Mouse (Mus musculus): ENCODE measurements around the gene Trmt1. TPM values are rescaled to one million over a fixed set of nuclear protein-coding genes. Genes with fewer than 3 reads are reported as not detected.

The Trmt1 gene
- polyA plus RNA-seq, 1 experiment, result 131 TPM

DNA sequence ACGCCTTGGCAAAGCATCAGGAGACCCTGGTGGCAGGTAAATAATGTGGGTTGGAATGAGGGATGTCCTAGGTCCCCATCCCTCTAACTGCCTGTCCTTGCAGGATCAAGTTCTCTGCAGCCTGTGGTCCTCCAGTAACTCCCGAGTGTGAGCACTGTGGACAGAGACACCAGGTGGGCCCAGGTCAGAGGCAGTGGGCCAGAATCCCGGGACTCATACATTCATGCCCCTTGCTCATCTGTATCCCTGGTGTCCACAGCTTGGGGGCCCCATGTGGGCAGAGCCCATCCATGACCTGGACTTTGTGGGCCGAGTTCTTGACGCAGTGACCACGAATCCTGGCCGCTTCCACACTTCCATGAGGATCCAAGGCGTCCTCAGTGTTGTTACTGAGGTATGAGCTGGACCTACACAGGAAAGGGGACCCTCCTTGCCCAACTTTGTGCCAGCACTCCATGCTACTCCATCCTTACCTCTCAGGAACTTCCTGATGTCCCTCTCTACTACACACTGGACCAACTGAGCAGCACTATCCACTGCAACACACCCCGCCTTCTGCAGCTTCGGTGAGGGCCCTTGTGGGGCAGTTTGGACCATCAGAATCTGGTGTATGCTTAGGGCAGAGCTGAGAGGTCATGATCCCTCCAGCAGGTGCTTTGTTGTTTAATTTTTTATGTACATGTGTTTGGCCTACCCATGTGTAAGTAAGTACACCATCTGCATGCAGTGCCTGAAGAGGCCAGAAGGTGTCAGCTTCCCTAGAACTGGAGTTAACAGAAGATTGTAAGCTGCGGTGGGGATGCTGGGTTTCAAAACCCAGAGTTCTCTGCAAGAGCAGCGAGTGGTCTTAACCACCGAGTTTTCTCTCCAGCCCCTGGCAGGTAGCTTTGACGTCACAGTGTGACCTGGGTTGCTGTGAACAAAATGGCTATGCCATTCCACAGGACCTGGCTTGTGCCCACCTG lies 11.3 kb downstream of the Trmt1 start:
- Histone ChIP-seq H3K36me3 (ENCODE audit: control insufficient read depth, insufficient read depth, low read length) (peaks cover 9% of the 10 kb centered on the region), H3K4me1 (ENCODE audit: control insufficient read depth, insufficient read depth, low read length) (peaks cover 5% of the 10 kb centered on the region; the same call in 1 of the 2 replicates), H3K4me3 (ENCODE audit: control insufficient read depth, low read depth, low read length) (no peak overlapping the region), H3K27me3 (ENCODE audit: control insufficient read depth, insufficient read depth, low read length) (no peaks in the 10 kb centered on the region), H3K27ac (ENCODE audit: control insufficient read depth, insufficient read depth, low read depth, low read length) (no peak overlapping the region)
- TF ChIP-seq POLR2A (IDR thresholded peaks at IDR 0.05; ENCODE audit: control insufficient read depth, low read depth, low read length), result no peak
- TF ChIP-seq CTCF (IDR thresholded peaks at IDR 0.05; ENCODE audit: control insufficient read depth, insufficient read depth, insufficient replicate concordance, low read depth, low read length), result no peak

DNA sequence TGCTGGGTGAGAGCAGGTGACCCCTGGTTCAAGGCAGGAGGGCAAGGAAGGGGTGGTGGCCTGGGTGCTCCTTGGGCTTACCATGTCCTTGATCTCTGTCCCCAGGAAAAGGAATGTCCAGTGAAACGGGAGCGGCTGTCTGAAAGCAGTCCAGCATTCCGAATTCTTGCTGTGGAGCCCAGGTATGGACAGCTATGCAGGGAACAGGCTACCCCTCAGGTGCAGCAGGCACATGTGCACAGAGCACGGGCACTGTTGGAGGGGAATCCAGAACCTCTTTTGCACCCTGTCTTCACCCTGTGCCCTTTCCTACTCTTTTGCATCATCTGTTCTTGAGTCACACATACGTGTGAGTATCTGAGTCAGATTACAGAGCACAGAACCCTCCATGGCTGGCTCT lies 12.2 kb downstream of the Trmt1 start:
- Histone ChIP-seq H3K27ac (ENCODE audit: control insufficient read depth, insufficient read depth, low read depth, low read length) (no peak overlapping the region), H3K36me3 (ENCODE audit: control insufficient read depth, insufficient read depth, low read length) (peaks cover 9% of the 10 kb centered on the region), H3K4me1 (ENCODE audit: control insufficient read depth, insufficient read depth, low read length) (peaks cover 5% of the 10 kb centered on the region; the same call in 1 of the 2 replicates), H3K4me3 (ENCODE audit: control insufficient read depth, low read depth, low read length) (no peak overlapping the region), H3K27me3 (ENCODE audit: control insufficient read depth, insufficient read depth, low read length) (no peaks in the 10 kb centered on the region)
- TF ChIP-seq CTCF (IDR thresholded peaks at IDR 0.05; ENCODE audit: control insufficient read depth, insufficient read depth, insufficient replicate concordance, low read depth, low read length) (no peak), POLR2A (IDR thresholded peaks at IDR 0.05; ENCODE audit: control insufficient read depth, low read depth, low read length) (no peak)

DNA sequence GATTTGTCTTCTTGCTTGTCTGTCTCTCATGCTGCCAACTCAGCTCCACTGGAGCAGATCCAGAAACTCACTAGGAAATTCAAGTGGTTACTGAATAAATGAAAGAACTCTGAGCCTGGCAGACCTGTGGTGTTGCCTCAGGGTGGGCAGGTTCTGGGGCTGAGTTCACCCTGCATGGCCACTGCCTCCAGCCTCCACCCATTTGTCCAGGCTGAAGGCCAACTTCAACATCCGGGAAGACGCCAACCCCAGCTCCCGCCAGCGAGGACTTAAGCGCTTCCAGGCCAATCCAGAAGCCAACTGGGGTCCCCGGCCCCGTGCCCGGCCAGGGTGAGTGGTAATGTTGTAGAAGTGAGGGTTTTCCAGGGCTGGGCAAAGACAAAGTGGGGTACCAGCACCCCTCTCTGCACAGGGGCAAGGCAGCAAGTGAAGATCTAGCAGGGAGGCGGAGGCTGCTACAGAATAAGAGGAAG lies 12.9 kb downstream of the Trmt1 start:
- H3K27me3 ChIP-seq (ENCODE audit: control insufficient read depth, insufficient read depth, low read length), result no peaks in the 10 kb centered on the region
- H3K36me3 ChIP-seq (ENCODE audit: control insufficient read depth, insufficient read depth, low read length), result peaks cover 6% of the 10 kb centered on the region
- peaks cover 8% of the 10 kb centered on the region for H3K4me1 ChIP-seq (ENCODE audit: control insufficient read depth, insufficient read depth, low read length)
- TF ChIP-seq POLR2A (IDR thresholded peaks at IDR 0.05; ENCODE audit: control insufficient read depth, low read depth, low read length), result no peak
- TF ChIP-seq CTCF (IDR thresholded peaks at IDR 0.05; ENCODE audit: control insufficient read depth, insufficient read depth, insufficient replicate concordance, low read depth, low read length), result no peak
- no peak overlapping the region for H3K4me3 ChIP-seq (ENCODE audit: control insufficient read depth, low read depth, low read length)
- 0 out of 2 replicates have a peak overlapping the region, but pooled peaks have one; percentile 29 for H3K27ac ChIP-seq (ENCODE audit: control insufficient read depth, insufficient read depth, low read depth, low read length)

DNA sequence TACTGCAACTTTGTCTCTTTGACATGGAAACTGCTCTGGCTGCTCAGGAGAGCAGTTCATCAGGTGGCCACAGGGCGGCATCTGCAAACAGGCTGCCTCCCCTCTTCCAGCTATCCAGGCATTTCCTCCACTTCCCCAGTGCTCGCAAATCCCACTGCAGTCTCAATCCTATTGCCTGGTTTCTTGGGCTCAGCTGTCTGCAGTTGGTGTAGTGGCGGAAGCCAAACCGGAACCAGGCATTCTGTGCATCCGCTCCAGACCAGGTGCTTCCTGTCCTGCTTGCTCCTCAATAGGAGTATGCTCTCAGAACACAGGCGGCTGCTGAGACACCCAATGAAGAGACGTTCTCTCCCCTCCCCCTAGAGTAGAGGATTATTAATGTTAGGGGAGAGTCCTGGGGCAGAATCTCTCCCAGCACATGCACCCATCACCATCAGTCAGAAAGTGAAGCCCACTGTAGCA lies 13.8 kb downstream of the Trmt1 start:
- Histone ChIP-seq H3K4me1 (ENCODE audit: control insufficient read depth, insufficient read depth, low read length) (peaks cover 11% of the 10 kb centered on the region), H3K4me3 (ENCODE audit: control insufficient read depth, low read depth, low read length) (no peak overlapping the region), H3K27ac (ENCODE audit: control insufficient read depth, insufficient read depth, low read depth, low read length) (no peak overlapping the region), H3K36me3 (ENCODE audit: control insufficient read depth, insufficient read depth, low read length) (peaks cover 4% of the 10 kb centered on the region), H3K27me3 (ENCODE audit: control insufficient read depth, insufficient read depth, low read length) (no peaks in the 10 kb centered on the region)
- no peak for TF ChIP-seq POLR2A (IDR thresholded peaks at IDR 0.05; ENCODE audit: control insufficient read depth, low read depth, low read length)
- TF ChIP-seq CTCF (IDR thresholded peaks at IDR 0.05; ENCODE audit: control insufficient read depth, insufficient read depth, insufficient replicate concordance, low read depth, low read length), result peak; percentile 60; the same call in 1 of the 2 replicates

DNA sequence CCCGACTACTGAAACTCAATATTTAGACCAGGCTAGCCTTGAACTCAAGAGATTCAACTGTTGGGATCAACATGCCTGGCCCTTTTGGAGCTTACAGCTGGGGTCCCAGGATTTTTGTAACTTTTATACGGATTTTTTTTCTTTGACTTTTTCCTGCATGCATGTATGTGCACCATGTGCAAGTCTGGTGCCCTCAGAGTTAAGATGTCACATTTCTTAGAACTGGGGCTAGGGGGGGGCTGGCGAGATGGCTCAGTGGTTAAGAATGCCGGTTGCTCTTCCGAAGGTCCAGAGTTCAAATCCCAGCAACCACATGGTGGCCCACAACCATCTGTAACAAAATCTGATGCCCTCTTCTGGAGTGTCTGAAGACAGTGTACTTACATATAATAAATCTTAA lies 14.4 kb downstream of the Trmt1 start:
- peaks cover 16% of the 10 kb centered on the region for H3K4me1 ChIP-seq (ENCODE audit: control insufficient read depth, insufficient read depth, low read length)
- TF ChIP-seq CTCF (IDR thresholded peaks at IDR 0.05; ENCODE audit: control insufficient read depth, insufficient read depth, insufficient replicate concordance, low read depth, low read length) (no peak), POLR2A (IDR thresholded peaks at IDR 0.05; ENCODE audit: control insufficient read depth, low read depth, low read length) (no peak)
- H3K27ac ChIP-seq (ENCODE audit: control insufficient read depth, insufficient read depth, low read depth, low read length), result no peak overlapping the region
- H3K27me3 ChIP-seq (ENCODE audit: control insufficient read depth, insufficient read depth, low read length), result no peaks in the 10 kb centered on the region; the same call in 1 of the 2 replicates
- H3K4me3 ChIP-seq (ENCODE audit: control insufficient read depth, low read depth, low read length), result no peak overlapping the region
- peaks cover 4% of the 10 kb centered on the region for H3K36me3 ChIP-seq (ENCODE audit: control insufficient read depth, insufficient read depth, low read length)

DNA sequence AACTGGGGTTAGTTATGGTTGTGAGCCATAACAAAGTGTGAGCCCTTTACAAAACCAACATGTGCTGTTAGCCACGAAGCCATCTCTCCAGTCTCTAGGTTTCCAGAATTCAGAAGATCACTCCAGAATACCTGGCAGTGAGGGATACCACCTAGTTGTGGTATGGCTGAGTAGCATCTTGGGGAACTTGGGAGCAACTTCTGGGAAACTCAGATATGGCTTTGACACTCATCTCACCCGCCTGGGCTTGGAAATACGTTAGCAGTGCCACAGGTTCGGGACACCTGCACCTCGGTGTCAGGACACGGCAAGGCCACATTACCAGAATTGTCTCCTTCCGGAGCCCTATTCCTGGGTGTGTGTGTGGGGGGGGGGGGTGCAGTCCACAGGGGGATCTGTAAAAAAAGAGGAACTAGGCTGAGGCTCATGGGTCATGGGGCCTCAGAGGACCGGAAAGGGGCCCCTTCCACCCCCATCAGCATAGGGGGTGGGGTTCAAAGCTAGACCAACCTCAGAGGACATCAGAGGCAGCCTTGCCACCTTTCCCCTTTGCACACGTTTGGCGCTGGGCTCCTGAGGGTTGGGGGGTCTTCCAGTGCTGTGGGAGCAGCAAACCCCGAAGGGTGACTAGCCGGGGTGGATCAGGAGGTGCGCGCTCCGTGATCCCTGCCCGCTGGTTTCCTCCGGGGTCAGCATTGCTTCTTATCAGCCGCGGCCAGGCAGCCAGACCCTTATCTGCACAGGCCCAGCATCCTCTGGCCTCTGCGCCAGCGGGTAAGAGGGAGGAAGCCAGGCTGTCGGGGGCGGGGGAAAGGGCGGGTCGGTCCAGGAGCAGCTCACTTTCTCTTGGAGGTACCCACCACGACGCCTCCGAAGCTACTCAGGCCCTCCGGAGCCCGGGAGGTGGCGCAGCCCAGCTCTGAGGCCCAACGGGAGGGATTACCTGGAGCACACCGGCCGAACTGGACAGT lies 15.1 kb downstream of the Trmt1 start, which contains the start of gene Lyl1:
Gene Lyl1, plus strand, starts transcription at position 517 of the 971 bp plus-strand sequence.
- peaks cover 4% of the 10 kb centered on the region for H3K36me3 ChIP-seq (ENCODE audit: control insufficient read depth, insufficient read depth, low read length)
- no peak for TF ChIP-seq CTCF (IDR thresholded peaks at IDR 0.05; ENCODE audit: control insufficient read depth, insufficient read depth, insufficient replicate concordance, low read depth, low read length)
- TF ChIP-seq POLR2A (IDR thresholded peaks at IDR 0.05; ENCODE audit: control insufficient read depth, low read depth, low read length), result no peak
- peak within 1 kb of the TSS; percentile 4; the same call in 1 of the 2 replicates for H3K4me3 ChIP-seq (ENCODE audit: control insufficient read depth, low read depth, low read length)
- H3K27me3 ChIP-seq (ENCODE audit: control insufficient read depth, insufficient read depth, low read length), result no peaks in the 10 kb centered on the region; the same call in 1 of the 2 replicates
- H3K27ac ChIP-seq (ENCODE audit: control insufficient read depth, insufficient read depth, low read depth, low read length), result no peak within 1 kb of the TSS
- peaks cover 17% of the 10 kb centered on the region for H3K4me1 ChIP-seq (ENCODE audit: control insufficient read depth, insufficient read depth, low read length)
